Mouse (Mus musculus) frontal cortex, adult 2 months (tissue): ENCODE data around the gene Zfp599. TPM values are rescaled to one million over a fixed set of nuclear protein-coding genes. Genes with fewer than 3 reads are reported as not detected.
"Not testable (repeated sequence)": the region's sequence is repeated elsewhere in the genome, so short reads cannot be mapped to it uniquely, and the experiment has no call there.

Source experiments
- DNase-seq, 2 experiments: peaks; one replicate each; pipeline ENCODE4 v3.0.0; 2022; ENCODE audit warnings: low spot score in 1 of 2; ENCODE audit errors: extremely low spot score in 1 of 2
- polyA plus RNA-seq: library from polyadenylated mRNA; depleted of rRNA; stranded (reverse); fragments of >200 nt; gene quantifications from 2 replicates; pipeline ENCODE4 v1.2.3, GENCODE M21; 2012; rRNA removed

Zfp599 gene
- polyA plus RNA-seq, result 1.3 and 1.7 TPM in 2 replicates

DNA sequence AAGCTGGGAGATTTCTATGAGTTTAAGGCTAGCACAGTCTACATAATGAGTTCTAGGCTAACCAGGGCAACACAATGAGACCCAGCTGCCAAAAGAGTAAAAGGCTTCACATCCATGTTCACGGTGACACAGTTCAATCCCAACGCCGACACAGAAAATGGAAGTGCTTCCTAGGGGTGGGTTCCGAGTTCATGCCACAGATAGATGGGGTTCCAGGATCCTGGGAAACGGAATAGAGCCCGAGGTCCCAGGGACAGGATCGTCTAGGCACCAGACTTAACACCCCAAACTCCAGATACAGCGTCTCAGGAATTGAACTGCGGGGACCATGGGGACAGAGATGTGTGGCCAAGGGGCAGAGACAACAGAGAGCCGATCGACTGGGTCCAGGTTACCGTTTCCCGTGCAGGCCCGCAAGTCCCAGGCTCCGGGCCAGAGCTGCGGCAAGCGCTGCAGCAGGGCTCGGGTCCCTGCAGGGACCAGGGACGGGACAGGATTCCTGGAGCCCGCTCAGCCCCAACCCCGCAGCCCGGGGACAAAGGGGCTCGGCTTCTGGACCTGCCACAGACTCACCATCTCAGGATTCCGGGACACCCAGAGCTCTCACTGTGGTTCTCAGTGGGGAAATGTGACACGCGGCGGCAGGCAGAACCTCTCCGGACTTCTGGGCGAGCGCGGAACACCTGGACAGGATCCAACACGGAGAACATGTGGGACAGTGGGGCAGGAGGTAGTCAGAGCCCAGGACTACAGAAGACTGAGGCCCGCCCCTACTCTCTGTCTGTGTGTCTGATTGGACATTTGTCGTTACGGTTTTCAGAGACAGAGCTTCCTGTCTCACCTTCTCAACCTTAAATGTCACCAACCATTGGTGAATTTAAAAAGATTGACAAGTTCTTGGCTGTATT is at the start of gene Zfp599:
Zfp599 (minus strand) TSS at position 712 of the 908 bp plus-strand sequence.
- peak; percentile 75 to 79 for DNase-seq

GRCm38 (mm10) chr9:22307920-22308262 is 48.2 kb upstream of the Zfp599 start:
- not testable (repeated sequence) for DNase-seq

DNA sequence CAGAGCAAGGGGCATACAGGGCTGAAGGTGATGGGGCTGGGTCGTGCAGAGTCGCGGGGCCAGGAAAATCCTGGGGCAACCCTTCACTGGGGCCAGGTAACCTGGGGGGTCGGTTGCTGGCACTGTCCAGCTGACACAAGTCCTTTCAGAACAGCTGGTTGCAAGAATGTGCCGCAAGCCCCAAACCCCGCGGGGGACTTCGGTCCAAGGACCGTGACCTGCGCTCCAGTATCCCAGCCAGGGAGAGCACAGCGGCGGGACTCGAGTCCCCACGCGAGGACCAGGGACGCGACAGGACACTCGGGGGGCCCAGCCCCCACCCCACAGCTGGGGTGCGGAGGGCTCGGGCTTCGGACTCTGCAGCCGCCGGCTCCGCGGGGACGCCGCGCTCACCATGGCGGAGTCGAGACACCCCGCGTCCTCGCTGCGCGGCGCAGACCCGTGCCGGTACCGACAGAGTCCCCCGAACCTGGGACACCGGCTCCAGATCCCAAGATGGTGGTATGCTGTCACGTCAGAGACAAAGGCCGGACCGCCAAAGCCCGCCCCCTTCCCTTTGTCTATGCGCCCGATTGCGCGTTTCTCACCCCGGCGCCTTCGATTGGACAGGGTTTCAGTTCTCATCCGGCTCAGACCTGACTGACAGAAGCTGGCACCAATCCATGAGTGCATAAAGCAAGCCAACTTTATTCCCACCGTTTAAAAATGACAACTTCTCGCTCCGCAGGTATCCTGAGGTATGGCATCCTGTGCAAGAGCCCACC is 47.6 kb upstream of the Zfp599 start, which contains the start of gene Zfp810:
Zfp810 (minus strand) TSS at position 493 of the 764 bp plus-strand sequence.
- DNase-seq, result peak; percentile 93 to 95

GRCm38 (mm10) chr9:22306726-22307125 is 47.0 kb upstream of the Zfp599 start:
- peak in 1 of 2 experiments; percentile 27 for DNase-seq

- no peak for DNase-seq
Observed at GRCm38 (mm10) chr9:22302199-22302598, 42.5 kb upstream of the Zfp599 start.

- no peak for DNase-seq
Observed at GRCm38 (mm10) chr9:22278733-22279132, 19.0 kb upstream of the Zfp599 start.

GRCm38 (mm10) chr9:22268886-22269285 is 9.2 kb upstream of the Zfp599 start:
- DNase-seq, result no peak

- no peak for DNase-seq
Observed at GRCm38 (mm10) chr9:22262611-22263010, 2.9 kb upstream of the Zfp599 start.

- DNase-seq, result no peak
Observed at GRCm38 (mm10) chr9:22261594-22261993, 1.9 kb upstream of the Zfp599 start.

DNA sequence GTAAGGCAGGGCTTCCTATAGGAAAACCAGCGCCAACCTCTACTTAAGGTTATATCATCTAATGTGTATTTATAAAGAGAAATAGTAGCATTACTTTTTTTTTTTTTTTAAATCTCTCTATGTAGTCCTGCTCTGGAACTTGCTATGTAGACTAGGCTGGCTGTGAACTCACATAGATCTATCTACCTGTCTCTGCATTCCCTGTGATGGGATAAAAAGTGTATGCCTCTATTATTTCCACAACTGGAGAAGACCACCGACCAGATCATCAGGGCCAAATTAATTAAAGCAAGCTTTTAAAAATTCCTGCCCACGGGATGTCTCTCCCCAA is 362 bp upstream of the Zfp599 start:
- no peak for DNase-seq

- DNase-seq, result no peak
Observed at GRCm38 (mm10) chr9:22258784-22259183, 911 bp downstream of the Zfp599 start.

GRCm38 (mm10) chr9:22256579-22256978 is 3.1 kb downstream of the Zfp599 start:
- no peak for DNase-seq

DNA sequence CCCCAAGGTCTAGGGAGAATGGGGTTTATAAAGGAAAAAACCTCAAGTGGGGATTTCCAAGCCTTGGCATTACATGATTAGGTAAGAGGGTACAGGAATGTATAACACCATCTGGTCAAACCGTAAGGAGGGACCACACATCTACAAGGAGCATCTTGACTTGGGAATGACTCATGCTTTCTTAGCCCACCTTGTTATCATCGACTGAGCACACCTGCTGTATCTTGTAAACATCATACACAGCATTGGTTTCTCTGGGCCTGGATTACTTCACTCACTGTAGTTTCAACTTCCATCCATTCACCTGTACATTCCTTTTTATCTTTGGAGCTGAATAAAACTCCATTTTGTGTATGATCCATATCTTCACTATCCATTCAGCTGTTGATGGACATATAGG is 15.5 kb downstream of the Zfp599 start:
- no peak for DNase-seq

GRCm38 (mm10) chr9:22240001-22240400 is 19.7 kb downstream of the Zfp599 start:
- no peak for DNase-seq

- DNase-seq, result peak in 1 of 2 experiments; percentile 10
Observed at GRCm38 (mm10) chr9:22230556-22230955, 29.1 kb downstream of the Zfp599 start.

DNA sequence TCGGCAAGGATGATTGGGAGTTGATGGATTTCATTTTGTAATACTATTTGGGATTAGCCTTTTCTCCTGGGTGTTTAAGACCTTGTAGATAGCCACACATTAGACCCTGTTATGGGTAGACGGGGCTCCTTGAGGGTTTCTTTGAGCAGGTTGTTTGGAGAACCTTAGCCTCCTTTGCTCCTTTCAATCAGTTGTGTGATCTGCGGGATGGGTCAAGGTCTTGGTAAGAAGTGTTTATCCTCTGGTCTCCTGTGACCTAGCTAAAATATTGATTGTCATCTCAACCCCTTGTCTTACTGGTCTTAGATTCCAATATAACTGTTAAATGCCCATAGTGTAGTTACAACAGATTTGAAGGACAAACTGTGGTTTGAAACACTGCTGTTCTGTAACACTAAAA is 29.6 kb downstream of the Zfp599 start:
- DNase-seq, result no peak

GRCm38 (mm10) chr9:22229386-22230026 is 30.2 kb downstream of the Zfp599 start:
- no peak for DNase-seq

- DNase-seq, result no peak
Observed at GRCm38 (mm10) chr9:22226846-22227245, 32.8 kb downstream of the Zfp599 start.

DNA sequence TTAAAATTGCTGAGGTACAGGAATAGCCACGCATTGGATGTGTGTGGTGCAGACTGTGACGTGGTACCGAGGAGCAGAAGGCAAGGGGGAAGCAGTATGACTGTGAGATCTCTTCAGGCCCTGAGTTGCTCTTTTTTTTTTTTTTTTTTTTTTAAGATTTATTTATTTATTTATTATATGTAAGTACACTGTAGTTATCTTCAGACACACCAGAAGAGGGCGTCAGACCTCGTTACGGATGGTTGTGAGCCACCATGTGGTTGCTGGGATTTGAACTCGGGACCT is 33.4 kb downstream of the Zfp599 start:
- not testable (repeated sequence) for DNase-seq

DNA sequence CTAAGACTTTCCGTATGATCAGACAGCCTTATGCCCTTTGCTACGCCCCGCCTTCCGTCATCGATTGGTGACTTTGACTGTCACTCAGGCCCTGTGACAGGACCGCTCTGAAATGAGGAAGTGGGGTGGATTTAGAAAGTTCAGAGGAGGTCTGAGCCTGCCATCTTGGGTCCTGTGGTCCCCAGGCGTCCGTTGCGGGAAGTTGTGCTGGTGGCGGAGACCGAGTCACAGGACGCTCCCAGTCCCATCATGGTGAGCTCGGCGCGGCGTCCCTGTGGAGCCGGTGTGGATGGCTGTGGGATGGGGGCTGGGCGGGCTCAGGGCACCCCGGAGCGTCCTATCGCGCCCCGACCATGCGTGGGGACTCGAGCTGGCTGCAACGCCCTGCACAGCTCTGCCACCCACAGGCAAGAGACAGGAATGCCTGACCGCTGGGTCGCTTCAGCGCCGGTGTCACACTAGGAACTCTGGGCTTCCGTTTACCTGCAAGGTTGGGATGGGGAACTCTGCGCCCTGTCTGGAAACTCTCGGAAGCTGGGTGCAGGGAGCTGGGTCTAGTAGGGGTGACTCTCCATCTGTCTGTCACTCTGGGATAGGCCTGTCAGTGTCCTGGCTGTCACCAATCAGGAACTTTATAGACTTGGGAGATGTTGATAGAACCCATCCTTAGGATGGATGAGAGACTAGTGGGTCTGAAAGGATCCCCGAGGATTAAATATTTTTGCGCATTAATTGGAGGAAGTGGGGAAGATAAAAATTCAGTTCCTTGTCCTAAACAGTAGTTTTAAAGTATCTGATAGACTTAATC is 33.9 kb downstream of the Zfp599 start, which contains the start of gene Zfp809:
Zfp809 (plus strand) TSS at position 134 of the 808 bp plus-strand sequence.
- peak; percentile 98 to 100 for DNase-seq
